Mouse (Mus musculus) liver, embryonic 14.5 days (tissue): ENCODE measurements around the gene Nek7. TPM values are rescaled to one million over a fixed set of nuclear protein-coding genes. Genes with fewer than 3 reads are reported as not detected.

Source experiments
- ATAC-seq: fragments of 200-750 bp; cut with Nextera tagmentation; 2 replicates; pipeline ENCODE4 v1.8.0; 2017; ENCODE audit warnings: moderate number of reproducible peaks, mild to moderate bottlenecking, moderate library complexity; ENCODE audit not compliant: insufficient read depth
- DNase-seq, 3 experiments: peaks; one replicate each; pipeline ENCODE4 v3.0.0-alpha.2; 2012 to 2013; ENCODE audit warnings: low read depth in 3 of 3, low spot score in 3 of 3
- H3K27ac ChIP-seq: fragments of 300-500 bp; sonication (generic); 2 replicates; pipeline ENCODE4 v1.5.1; 2014; ENCODE audit warnings: moderate library complexity, mild to moderate bottlenecking, control low read depth, inconsistent platforms
- H3K27me3 ChIP-seq: fragments of 300-500 bp; sonication (generic); 2 replicates; pipeline ENCODE4 v1.6.1; 2014; ENCODE audit warnings: mild to moderate bottlenecking, low read length, moderate library complexity; ENCODE audit not compliant: control insufficient read depth, insufficient read depth
- H3K36me3 ChIP-seq: fragments of 300-500 bp; sonication (generic); replicated peaks from 2 replicates; pipeline ENCODE4 v1.6.1; 2014; ENCODE audit warnings: low read depth; ENCODE audit not compliant: control insufficient read depth, insufficient read depth
- H3K4me1 ChIP-seq, 2 experiments: fragments of 200-500 bp in 1 of 2; fragments of 300-500 bp in 1 of 2; sonication (generic) in 1 of 2; replicated peaks; 2 replicates each; pipeline ENCODE4 v1.6.1; 2012 to 2014; ENCODE audit warnings: antibody characterized with exemption in 1 of 2, inconsistent platforms in 1 of 2, low read length in 1 of 2; ENCODE audit not compliant: control insufficient read depth in 2 of 2, insufficient read depth in 2 of 2
- H3K4me2 ChIP-seq: fragments of 300-500 bp; sonication (generic); 2 replicates; pipeline ENCODE4 v1.6.1; 2014; ENCODE audit warnings: low read depth, mild to moderate bottlenecking, control low read depth, moderate library complexity
- H3K4me3 ChIP-seq, 2 experiments: fragments of 200-500 bp in 1 of 2; fragments of 300-500 bp in 1 of 2; sonication (generic) in 1 of 2; 2 replicates each; pipeline ENCODE4 v1.5.1; 2012 to 2014; ENCODE audit warnings: low read depth in 2 of 2, low read length in 2 of 2, mild to moderate bottlenecking in 2 of 2, control low read depth in 1 of 2, inconsistent platforms in 1 of 2, moderate library complexity in 1 of 2; ENCODE audit not compliant: insufficient read depth in 1 of 2
- H3K9ac ChIP-seq: fragments of 300-500 bp; sonication (generic); replicated peaks from 2 replicates; pipeline ENCODE4 v1.6.1; 2014; ENCODE audit warnings: mild to moderate bottlenecking, control low read depth, moderate library complexity
- H3K9me3 ChIP-seq: fragments of 300-500 bp; sonication (generic); 2 replicates; pipeline ENCODE4 v1.6.1; 2016; ENCODE audit warnings: low read length, mixed read lengths; ENCODE audit not compliant: control insufficient read depth
- CTCF ChIP-seq: IDR thresholded peaks from 2 replicates; pipeline ENCODE4 v1.5.1; 2016; ENCODE audit warnings: antibody characterized with exemption, low read depth, control low read depth
- EP300 ChIP-seq: IDR thresholded peaks from 2 replicates; pipeline ENCODE4 v1.6.1; 2016; ENCODE audit warnings: antibody characterized with exemption, low read depth
- WGBS: fragments of 180-500 bp; shearing (Covaris S2); extraction: QIAGEN DNeasy Blood & Tissue Kit; methylation state at CpG from one replicate; pipeline ENCODE4 v1.1.7; 2014; ENCODE audit not compliant: insufficient replicate concordance; 5-methylcytosine and 5-hydroxymethylcytosine counted together
- polyA plus RNA-seq, 2 experiments: library from polyadenylated mRNA; depleted of rRNA in 1 of 2; stranded (reverse) in 1 of 2; unstranded in 1 of 2; fragments of >200 nt; fragmentation: Nextera tagmentation in 1 of 2; extraction: Ambion mirVana in 1 of 2; gene quantifications; 2 replicates each; pipeline versions ENCODE4 v1.2.1 to v1.2.3; 2012 to 2014

The Nek7 gene
- polyA plus RNA-seq, 2 experiments: 5.5 to 13.2 TPM

GRCm38 (mm10) chr1:138614552-138615287 is 5.2 kb downstream of the Nek7 start:
- Histone ChIP-seq H3K27ac (no peak overlapping the region), H3K27me3 (no peaks in the 10 kb centered on the region), H3K4me2 (no peak overlapping the region), H3K4me1 (peaks cover 3 to 9% of the 10 kb centered on the region in 2 experiments; a peak in 2 of 4 replicates), H3K4me3 (no peak overlapping the region), H3K36me3 (no peaks in the 10 kb centered on the region), H3K9ac (no peak overlapping the region), H3K9me3 (no peaks in the 10 kb centered on the region)
- WGBS: 58% methylated on average over 6 of the region's 6 CpGs
- TF ChIP-seq EP300 (no peak), CTCF (no peak)
- DNase-seq (peak in 1 of 3 experiments; percentile 2), ATAC-seq (no peak)

DNA sequence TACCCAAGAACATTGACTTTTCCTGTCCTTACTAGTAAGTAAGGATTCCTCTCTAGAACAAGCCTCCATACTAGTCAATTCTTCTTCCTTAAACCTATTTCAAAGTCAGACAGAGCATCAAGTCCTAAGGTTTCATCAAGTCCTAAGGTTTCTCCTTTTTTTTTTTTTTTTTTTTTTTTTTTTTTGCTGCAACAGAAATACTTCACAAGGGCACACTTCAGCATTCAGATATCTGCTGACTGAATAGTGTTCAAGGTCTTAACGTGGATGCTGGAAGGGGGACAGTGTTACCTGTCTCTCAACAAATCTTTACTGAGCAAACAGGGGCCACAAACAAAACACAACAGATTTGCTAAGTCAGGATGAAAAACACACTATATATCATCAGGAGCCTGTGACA is 7.8 kb downstream of the Nek7 start:
- TF ChIP-seq EP300: no peak
- TF ChIP-seq CTCF: no peak
- H3K4me3 ChIP-seq: no peak overlapping the region
- ATAC-seq (no peak), DNase-seq (no peak)
- WGBS: 65% methylated on average over 1 of the region's 1 CpGs
- H3K36me3 ChIP-seq: no peaks in the 10 kb centered on the region
- no peak overlapping the region for H3K4me2 ChIP-seq
- no peaks in the 10 kb centered on the region for H3K27me3 ChIP-seq
- no peaks in the 10 kb centered on the region for H3K9me3 ChIP-seq
- no peak overlapping the region for H3K27ac ChIP-seq
- no peak overlapping the region for H3K9ac ChIP-seq
- peaks cover 0 to under 1% of the 10 kb centered on the region in 2 experiments; a peak in 2 of 4 replicates for H3K4me1 ChIP-seq

- Histone ChIP-seq H3K36me3 (no peaks in the 10 kb centered on the region), H3K4me2 (no peak overlapping the region), H3K4me3 (no peak overlapping the region), H3K27me3 (no peaks in the 10 kb centered on the region), H3K9me3 (no peaks in the 10 kb centered on the region), H3K27ac (no peak overlapping the region), H3K9ac (no peak overlapping the region), H3K4me1 (no peaks in the 10 kb centered on the region)
- ATAC-seq (no peak), DNase-seq (no peak)
- 83% methylated on average over 12 of the region's 12 CpGs for WGBS
- TF ChIP-seq EP300: no peak
- TF ChIP-seq CTCF: no peak
Observed at GRCm38 (mm10) chr1:138609176-138609575, 10.8 kb downstream of the Nek7 start.

GRCm38 (mm10) chr1:138608336-138608735 is 11.6 kb downstream of the Nek7 start:
- TF ChIP-seq EP300: no peak
- no peak for TF ChIP-seq CTCF
- WGBS: 87% methylated on average over 7 of the region's 7 CpGs
- H3K36me3 ChIP-seq: no peaks in the 10 kb centered on the region

GRCm38 (mm10) chr1:138607862-138608261 is 12.1 kb downstream of the Nek7 start:
- no peak overlapping the region for H3K4me2 ChIP-seq
- no peak for TF ChIP-seq EP300
- H3K27ac ChIP-seq: no peak overlapping the region
- no peaks in the 10 kb centered on the region for H3K36me3 ChIP-seq
- ATAC-seq (no peak), DNase-seq (no peak)
- H3K9me3 ChIP-seq: no peaks in the 10 kb centered on the region
- H3K4me3 ChIP-seq: no peak overlapping the region
- H3K9ac ChIP-seq: no peak overlapping the region
- 78% methylated on average over 7 of the region's 7 CpGs for WGBS
- no peaks in the 10 kb centered on the region for H3K27me3 ChIP-seq
- H3K4me1 ChIP-seq: no peaks in the 10 kb centered on the region

More at GRCm38 (mm10) chr1:138608336-138608735, 11.6 kb downstream of the Nek7 start:
- no peak overlapping the region for H3K27ac ChIP-seq
- no peaks in the 10 kb centered on the region for H3K27me3 ChIP-seq
- H3K4me2 ChIP-seq: no peak overlapping the region
- ATAC-seq: no peak
- no peak overlapping the region for H3K9ac ChIP-seq
- no peak overlapping the region for H3K4me3 ChIP-seq
- no peak for DNase-seq
- no peaks in the 10 kb centered on the region for H3K4me1 ChIP-seq
- no peaks in the 10 kb centered on the region for H3K9me3 ChIP-seq
